Mouse (Mus musculus) lung, embryonic 14.5 days (tissue): ENCODE measurements around the gene Bach2. TPM values are rescaled to one million over a fixed set of nuclear protein-coding genes. Genes with fewer than 3 reads are reported as not detected.
A peak's percentile ranks its signal among the peaks of the same experiment; 100 is the strongest.

Source experiments
- ATAC-seq: fragments of 200-750 bp; cut with Nextera tagmentation; 2 replicates; pipeline ENCODE4 v1.8.0; 2017; ENCODE audit warnings: mild to moderate bottlenecking, moderate TSS enrichment, moderate library complexity; ENCODE audit not compliant: insufficient read depth
- DNase-seq: peaks from one replicate; pipeline ENCODE4 v3.0.0-alpha.2; 2015
- H3K27ac ChIP-seq: fragments of 300-500 bp; sonication (generic); 2 replicates; pipeline ENCODE4 v1.5.1; 2014; ENCODE audit warnings: low read depth, mild to moderate bottlenecking, moderate library complexity
- H3K27me3 ChIP-seq: fragments of 300-500 bp; sonication (generic); 2 replicates; pipeline ENCODE4 v1.6.1; 2014; ENCODE audit warnings: low read length, control low read depth; ENCODE audit not compliant: insufficient read depth
- H3K36me3 ChIP-seq: fragments of 300-500 bp; sonication (generic); 2 replicates; pipeline ENCODE4 v1.6.1; 2014; ENCODE audit warnings: control low read depth; ENCODE audit not compliant: insufficient read depth
- H3K4me1 ChIP-seq: fragments of 300-500 bp; sonication (generic); 2 replicates; pipeline ENCODE4 v1.6.1; 2014; ENCODE audit warnings: antibody characterized with exemption, control low read depth; ENCODE audit not compliant: insufficient read depth
- H3K4me2 ChIP-seq: fragments of 300-500 bp; sonication (generic); 2 replicates; pipeline ENCODE4 v1.6.1; 2014; ENCODE audit warnings: mild to moderate bottlenecking
- H3K4me3 ChIP-seq: fragments of 300-500 bp; sonication (generic); 2 replicates; pipeline ENCODE4 v1.5.1; 2014; ENCODE audit warnings: low read depth, low read length
- H3K9ac ChIP-seq: fragments of 300-500 bp; sonication (generic); 2 replicates; pipeline ENCODE4 v1.6.1; 2014
- H3K9me3 ChIP-seq: fragments of 300-500 bp; sonication (generic); 2 replicates; pipeline ENCODE4 v1.6.1; 2016; ENCODE audit warnings: low read depth, low read length, control low read depth
- CTCF ChIP-seq: IDR thresholded peaks from 2 replicates; pipeline ENCODE4 v1.5.1; 2016; ENCODE audit warnings: antibody characterized with exemption, low read depth
- WGBS: fragments of 180-500 bp; shearing (Covaris S2); extraction: QIAGEN DNeasy Blood & Tissue Kit; methylation state at CpG from one replicate; pipeline ENCODE4 v1.1.7; 2014; 5-methylcytosine and 5-hydroxymethylcytosine counted together
- polyA plus RNA-seq: library from polyadenylated mRNA; unstranded; fragments of >200 nt; fragmentation: Nextera tagmentation; extraction: Ambion mirVana; gene quantifications from 2 replicates; pipeline ENCODE4 v1.2.1, GENCODE M21; 2014

Gene Bach2
- polyA plus RNA-seq, 1 experiment from 2014 or later: 16.1 TPM

- no peak overlapping the region for H3K4me3 ChIP-seq
- no peaks in the 10 kb centered on the region for H3K27me3 ChIP-seq
- no peaks in the 10 kb centered on the region for H3K36me3 ChIP-seq
- H3K9ac ChIP-seq: no peak overlapping the region; the same call in 1 of the 2 replicates
- peak; percentile 71 for ATAC-seq
- peak overlapping the region; percentile 44; the same call in 1 of the 2 replicates for H3K4me2 ChIP-seq
- 14% methylated on average over 4 of the region's 4 CpGs for WGBS
- DNase-seq: peak; percentile 77
- no peaks in the 10 kb centered on the region for H3K9me3 ChIP-seq
- H3K27ac ChIP-seq: peak overlapping the region; percentile 80
- TF ChIP-seq CTCF: no peak
- H3K4me1 ChIP-seq: peaks cover 19% of the 10 kb centered on the region
Measured at GRCm38 (mm10) chr4:32352842-32353241, 114.2 kb downstream of the Bach2 start.

GRCm38 (mm10) chr4:32355935-32356617, 117.5 kb downstream of the Bach2 start:
- TF ChIP-seq CTCF: no peak
- Histone ChIP-seq H3K27ac (peak overlapping the region; percentile 33; the same call in 1 of the 2 replicates), H3K9me3 (no peaks in the 10 kb centered on the region), H3K4me2 (no peak overlapping the region), H3K4me1 (peaks cover 28% of the 10 kb centered on the region), H3K9ac (no peak overlapping the region), H3K36me3 (no peaks in the 10 kb centered on the region), H3K4me3 (no peak overlapping the region), H3K27me3 (no peaks in the 10 kb centered on the region)
- DNase-seq: peak; percentile 60
- no peak for ATAC-seq
- 49% methylated on average over 12 of the region's 12 CpGs for whole genome bisulfite sequencing

GRCm38 (mm10) chr4:32357996-32358600, 119.5 kb downstream of the Bach2 start:
- 52% methylated on average over 12 of the region's 12 CpGs for WGBS
- H3K4me2 ChIP-seq: no peak overlapping the region
- peak; percentile 25; the same call in 1 of the 2 replicates for TF ChIP-seq CTCF
- no peak overlapping the region for H3K4me3 ChIP-seq
- peaks cover 20% of the 10 kb centered on the region for H3K4me1 ChIP-seq
- H3K27me3 ChIP-seq: no peaks in the 10 kb centered on the region
- ATAC-seq: peak; percentile 69
- H3K9ac ChIP-seq: no peak overlapping the region
- no peaks in the 10 kb centered on the region for H3K36me3 ChIP-seq
- DNase-seq: peak; percentile 66
- no peaks in the 10 kb centered on the region for H3K9me3 ChIP-seq
- peak overlapping the region; percentile 61; the same call in 1 of the 2 replicates for H3K27ac ChIP-seq

DNA sequence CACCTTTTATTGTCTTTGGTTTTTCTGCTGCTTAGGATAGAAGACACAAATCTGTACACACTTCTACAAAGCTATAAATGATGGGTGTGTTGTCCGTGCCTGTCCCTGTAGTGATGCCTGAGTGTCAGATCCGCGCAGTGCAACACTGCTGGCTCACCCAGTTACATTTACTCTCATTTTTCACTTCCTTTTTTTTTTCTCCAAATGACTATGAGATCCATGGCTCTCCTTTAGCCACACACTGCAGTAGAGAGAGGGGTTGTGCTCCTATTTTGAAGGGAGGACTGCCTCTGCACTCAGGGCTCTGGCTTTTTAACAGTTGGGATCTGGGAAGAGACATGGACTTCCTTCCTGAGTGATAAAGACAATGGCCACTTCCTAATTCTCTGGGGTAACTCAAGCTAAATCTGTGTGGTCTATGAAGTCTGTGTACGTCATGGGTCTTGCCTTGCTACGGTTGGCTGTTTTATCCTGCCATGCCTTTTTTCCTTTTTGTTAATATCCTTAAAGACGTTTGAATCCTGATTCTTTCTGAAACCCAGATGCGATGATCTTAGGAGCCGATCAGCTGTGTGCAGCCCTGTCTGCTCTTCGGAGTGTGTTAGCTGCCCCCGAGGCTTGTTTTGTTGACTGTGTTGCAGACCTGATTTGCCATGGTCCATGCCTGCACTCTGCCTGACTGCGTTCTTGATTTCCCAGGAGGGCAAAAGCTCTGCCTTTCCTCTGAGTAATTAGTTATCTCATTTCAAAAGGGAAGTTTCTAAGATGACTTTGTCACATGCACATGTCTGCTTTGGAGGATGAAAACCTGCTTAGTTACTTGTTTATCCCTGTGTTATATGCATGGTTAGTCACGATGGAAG, 120.2 kb downstream of the Bach2 start:
- Histone ChIP-seq H3K4me3 (no peak overlapping the region), H3K27ac (peak overlapping the region; percentile 31; the same call in 1 of the 2 replicates), H3K9ac (no peak overlapping the region), H3K36me3 (no peaks in the 10 kb centered on the region), H3K4me1 (peaks cover 27% of the 10 kb centered on the region), H3K27me3 (no peaks in the 10 kb centered on the region), H3K9me3 (no peaks in the 10 kb centered on the region), H3K4me2 (no peak overlapping the region)
- no peak for TF ChIP-seq CTCF
- WGBS: 54% methylated on average over 12 of the region's 12 CpGs
- peak; percentile 48 for DNase-seq
- no peak for ATAC-seq

DNA sequence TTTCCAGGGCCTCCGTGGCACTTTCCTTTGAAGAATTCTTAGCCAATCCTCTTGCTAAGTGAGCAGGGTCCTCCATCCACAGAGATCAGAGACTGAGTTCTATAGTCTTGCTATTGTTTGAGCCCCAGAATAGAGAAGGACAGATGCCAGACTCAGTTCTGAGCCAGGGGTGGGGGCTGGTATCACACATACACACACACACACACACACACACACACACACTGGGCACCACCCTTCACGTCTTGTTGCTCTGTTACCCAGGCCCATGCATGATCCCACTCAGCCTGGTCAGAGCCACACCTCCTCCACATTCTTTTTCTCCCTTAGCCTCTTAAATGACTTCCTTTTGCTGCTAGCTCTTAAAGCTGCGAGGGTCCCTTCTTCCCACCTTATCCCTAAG, 121.0 kb downstream of the Bach2 start:
- Histone ChIP-seq H3K4me1 (peaks cover 28% of the 10 kb centered on the region), H3K27ac (peak overlapping the region; percentile 31; the same call in 1 of the 2 replicates), H3K9me3 (no peaks in the 10 kb centered on the region), H3K9ac (no peak overlapping the region), H3K4me2 (no peak overlapping the region), H3K4me3 (no peak overlapping the region), H3K27me3 (no peaks in the 10 kb centered on the region), H3K36me3 (no peaks in the 10 kb centered on the region)
- no peak for ATAC-seq
- no peak for TF ChIP-seq CTCF
- DNase-seq: no peak
- 51% methylated on average over 3 of the region's 3 CpGs for WGBS

DNA sequence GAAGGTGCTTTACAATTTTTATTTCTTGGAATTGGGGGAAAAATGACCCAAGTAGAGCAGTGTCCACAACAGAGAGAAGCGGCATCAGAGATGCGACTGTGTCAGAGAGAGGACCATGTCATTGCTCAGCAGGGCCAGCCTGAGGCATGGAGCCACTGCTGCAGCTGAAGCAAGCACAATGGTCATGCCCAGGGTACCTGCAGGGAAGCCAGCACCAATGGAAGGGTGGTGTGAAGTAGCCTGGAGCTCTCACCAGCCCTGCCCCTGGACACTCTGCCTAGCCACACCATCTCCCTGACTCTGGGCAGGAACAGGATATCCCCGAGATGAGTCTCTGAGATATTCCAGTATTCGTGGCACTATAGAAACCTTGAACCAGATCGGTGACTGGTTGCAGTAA, 121.9 kb downstream of the Bach2 start:
- Histone ChIP-seq H3K4me1 (peaks cover 28% of the 10 kb centered on the region), H3K4me3 (no peak overlapping the region), H3K27me3 (no peaks in the 10 kb centered on the region), H3K9me3 (no peaks in the 10 kb centered on the region), H3K36me3 (no peaks in the 10 kb centered on the region), H3K9ac (no peak overlapping the region), H3K4me2 (no peak overlapping the region), H3K27ac (no peak overlapping the region)
- no peak for ATAC-seq
- no peak for TF ChIP-seq CTCF
- no peak for DNase-seq
- 87% methylated on average over 5 of the region's 5 CpGs for WGBS

DNA sequence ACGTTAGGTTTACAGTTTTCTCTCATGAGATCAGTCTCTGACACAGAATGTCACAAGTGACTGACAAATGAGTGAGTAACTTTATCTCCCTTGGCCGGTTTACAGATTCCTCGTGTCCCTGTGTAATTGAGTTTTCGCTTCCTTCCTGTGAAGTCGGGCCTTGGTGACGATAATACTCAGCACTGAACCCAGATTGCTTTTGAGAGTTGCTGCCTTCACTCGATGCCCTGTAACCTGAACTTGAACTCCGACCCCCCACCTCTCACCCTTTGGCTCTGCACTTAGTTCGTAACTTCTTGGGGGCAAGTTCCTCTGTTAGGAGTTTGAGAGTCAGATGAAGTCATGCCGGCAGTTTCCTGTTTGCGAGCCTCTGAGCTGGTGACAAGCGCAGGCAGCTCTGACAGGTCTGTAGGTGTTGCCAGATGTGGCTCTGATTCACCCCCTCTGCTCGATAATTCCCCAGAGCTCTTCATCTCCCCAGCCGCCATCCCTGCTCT, 124.9 kb downstream of the Bach2 start:
- peaks cover 16% of the 10 kb centered on the region for H3K4me1 ChIP-seq
- no peak for TF ChIP-seq CTCF
- DNase-seq: peak; percentile 57
- 0 out of 2 replicates have a peak overlapping the region, but pooled peaks have one; percentile 30 for H3K27ac ChIP-seq
- no peak overlapping the region for H3K4me3 ChIP-seq
- H3K9ac ChIP-seq: no peak overlapping the region
- 23% methylated on average over 14 of the region's 14 CpGs for WGBS
- no peaks in the 10 kb centered on the region for H3K27me3 ChIP-seq
- no peak for ATAC-seq
- no peaks in the 10 kb centered on the region for H3K9me3 ChIP-seq
- peak overlapping the region; percentile 16; the same call in 1 of the 2 replicates for H3K4me2 ChIP-seq
- no peaks in the 10 kb centered on the region for H3K36me3 ChIP-seq
